Mouse (Mus musculus) thymus, postnatal 4 days (tissue): Measurements from ENCODE around the gene Plxnd1.

Experiments used
- DNase-seq: peaks from one replicate; pipeline ENCODE4 v3.0.0; 2021

The Plxnd1 gene

GRCm38 (mm10) chr6:115977810-115978209, 17.0 kb downstream of the Plxnd1 start:
- DNase-seq, result no peak

DNA sequence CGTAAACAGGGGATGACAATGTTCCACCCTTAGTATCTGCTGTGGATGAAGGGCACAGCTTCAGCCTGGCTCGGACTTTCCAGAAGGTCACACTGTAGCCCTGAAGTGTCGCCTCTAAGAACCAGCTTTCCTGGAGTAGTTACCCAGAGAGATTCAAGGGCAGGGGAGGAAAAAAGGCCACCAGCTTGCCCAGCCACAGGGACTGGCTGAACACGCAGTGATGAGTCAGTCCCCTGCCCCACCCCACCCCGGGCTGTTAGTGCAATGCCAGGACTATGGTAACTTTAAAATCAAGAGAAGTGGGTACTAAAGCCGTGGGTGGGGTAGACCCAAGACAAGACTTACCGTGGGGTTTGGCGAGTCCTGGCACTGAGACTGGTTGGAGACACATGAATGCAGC, 19.2 kb downstream of the Plxnd1 start:
- DNase-seq, result no peak

GRCm38 (mm10) chr6:115973881-115974662, 20.7 kb downstream of the Plxnd1 start:
- no peak for DNase-seq

DNA sequence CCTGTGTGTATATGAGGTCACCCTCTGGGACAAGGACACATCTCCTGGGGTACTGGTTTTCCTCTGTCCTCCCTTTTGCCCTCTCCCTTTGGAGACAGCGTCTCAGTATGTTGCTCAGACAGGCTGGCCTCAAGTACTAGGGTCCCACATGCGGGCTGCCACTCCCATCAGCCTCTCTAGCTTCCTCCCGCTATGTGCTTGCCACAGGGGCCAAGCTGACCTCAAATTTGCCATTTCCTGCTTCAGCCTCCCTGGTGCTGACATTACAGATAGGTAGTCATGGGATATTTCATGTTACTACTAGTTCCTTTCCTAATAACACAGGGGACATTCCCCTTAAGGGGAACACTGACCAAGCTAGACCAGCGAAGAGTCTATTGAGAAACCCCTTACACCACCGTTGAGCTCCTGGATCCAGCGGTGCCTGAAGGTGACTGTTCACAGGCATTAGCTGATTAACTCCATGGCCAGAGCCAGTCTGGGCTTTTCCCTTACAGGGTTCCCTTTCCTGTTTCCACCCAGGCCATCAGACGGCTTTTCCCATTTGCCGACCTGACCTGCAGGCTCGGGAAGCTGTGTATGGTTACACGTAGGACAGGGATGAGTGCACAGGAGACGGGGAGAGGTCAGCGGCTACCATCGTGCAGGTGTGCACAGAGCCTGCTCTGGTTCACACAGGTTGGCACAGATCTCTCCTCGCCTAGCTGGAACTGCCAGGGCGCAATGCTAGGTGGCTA, 21.5 kb downstream of the Plxnd1 start:
- DNase-seq, result no peak

GRCm38 (mm10) chr6:115972083-115972764, 22.6 kb downstream of the Plxnd1 start:
- peak; percentile 52 for DNase-seq

DNA sequence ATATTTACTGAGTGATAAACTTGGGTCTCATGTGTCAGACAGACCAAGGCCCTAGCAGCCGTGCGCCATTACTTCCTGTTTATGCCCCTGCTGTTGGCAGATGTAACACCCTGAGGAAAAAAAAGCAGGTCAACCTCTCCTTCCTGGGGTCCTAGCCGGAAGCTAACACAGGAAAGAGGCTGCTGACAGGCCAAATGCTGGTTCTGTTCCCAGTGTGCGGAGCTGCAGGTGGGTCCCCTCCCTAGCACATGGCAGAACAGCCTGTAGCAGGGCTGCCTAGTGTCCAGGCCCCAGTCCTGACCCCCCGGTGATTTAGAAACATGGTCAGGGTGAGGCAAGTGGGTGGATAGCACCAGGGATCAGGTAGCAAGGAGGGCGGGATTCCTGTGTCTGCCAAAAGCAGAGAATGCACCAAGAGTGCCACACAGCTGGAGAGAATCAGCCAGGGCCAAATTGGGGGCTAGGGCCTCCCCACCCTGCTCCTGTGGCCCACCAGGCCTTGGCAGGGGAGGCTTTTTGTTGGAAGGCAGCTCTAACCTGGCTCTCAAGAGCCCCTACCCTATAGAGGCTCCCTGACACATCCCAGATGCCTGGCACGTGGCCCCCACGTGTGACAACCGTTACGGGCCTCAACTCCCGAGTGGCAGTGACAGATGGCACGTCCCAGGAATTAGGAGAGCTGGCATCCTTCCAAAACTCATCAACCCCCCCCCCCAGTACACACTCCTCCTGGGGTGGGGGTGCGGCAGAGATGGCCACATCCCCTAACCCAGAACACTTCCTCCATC, 23.3 kb downstream of the Plxnd1 start:
- DNase-seq, result peak; percentile 71

GRCm38 (mm10) chr6:115969952-115970351, 24.9 kb downstream of the Plxnd1 start:
- peak; percentile 56 for DNase-seq

- no peak for DNase-seq
Measured at GRCm38 (mm10) chr6:115969103-115969502, 25.7 kb downstream of the Plxnd1 start.

GRCm38 (mm10) chr6:115968700-115969099, 26.1 kb downstream of the Plxnd1 start:
- no peak for DNase-seq

DNA sequence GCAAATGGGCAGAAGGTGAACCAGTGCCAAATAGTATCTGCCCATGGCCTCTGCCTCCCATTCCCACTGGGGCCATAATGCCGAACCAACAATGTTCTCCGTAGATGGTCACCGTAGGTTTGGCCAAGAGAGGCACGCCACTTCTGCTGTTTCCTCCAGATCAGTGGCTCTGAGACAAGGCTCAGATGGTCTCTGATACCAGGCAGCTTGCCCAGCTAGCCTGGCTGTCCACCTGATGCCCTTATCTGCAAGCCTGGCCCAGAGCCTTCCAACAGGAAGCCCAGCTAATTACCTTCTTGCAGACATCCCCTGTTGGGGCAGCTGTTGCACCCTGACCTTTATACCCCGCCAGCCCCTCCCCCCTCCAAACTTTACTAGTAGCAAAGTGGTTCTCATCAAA, 26.7 kb downstream of the Plxnd1 start:
- DNase-seq, result no peak

- no peak for DNase-seq
Measured at GRCm38 (mm10) chr6:115967291-115967880, 27.4 kb downstream of the Plxnd1 start.

DNA sequence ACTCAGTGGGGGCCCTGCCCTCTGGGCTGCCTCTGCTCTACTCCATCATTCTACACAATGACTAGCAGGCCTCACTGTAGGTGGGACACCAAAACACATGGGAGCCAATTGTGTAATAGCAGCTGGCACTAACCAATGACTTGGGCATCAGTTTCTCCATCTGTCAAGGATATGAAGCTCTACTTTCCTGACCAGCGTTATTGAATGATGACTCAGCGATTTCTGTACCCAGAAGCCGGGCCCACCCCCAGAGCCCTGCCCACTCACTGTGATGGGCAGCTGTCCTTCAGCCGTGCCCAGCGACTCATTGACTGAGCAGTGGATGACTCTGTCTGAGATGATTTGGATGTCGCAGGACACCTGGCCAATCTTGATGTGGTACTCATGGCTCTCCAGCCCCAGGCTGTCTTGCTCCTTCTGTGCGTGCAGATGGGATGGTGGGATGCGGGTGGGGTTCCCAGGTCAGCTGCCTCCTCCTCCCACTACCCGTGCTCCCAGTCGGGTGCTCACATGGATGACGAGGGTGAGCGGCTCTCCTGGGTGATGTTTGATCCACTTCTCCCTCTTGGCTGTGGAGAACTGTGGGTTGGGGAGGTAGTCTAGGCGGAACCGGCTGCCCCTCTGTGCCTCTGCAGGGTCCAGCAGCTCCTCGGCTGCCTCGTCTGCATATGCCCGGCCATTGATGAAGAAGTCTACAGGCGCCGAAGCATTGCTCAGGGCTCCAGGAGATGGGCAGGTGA, 28.4 kb downstream of the Plxnd1 start:
- no peak for DNase-seq

GRCm38 (mm10) chr6:115963656-115964055, 31.1 kb downstream of the Plxnd1 start:
- DNase-seq, result no peak

- DNase-seq, result no peak
Measured at GRCm38 (mm10) chr6:115962439-115963085, 32.2 kb downstream of the Plxnd1 start.

GRCm38 (mm10) chr6:115961743-115962142, 33.1 kb downstream of the Plxnd1 start:
- DNase-seq, result no peak

GRCm38 (mm10) chr6:115960322-115960721, 34.5 kb downstream of the Plxnd1 start:
- DNase-seq, result no peak

DNA sequence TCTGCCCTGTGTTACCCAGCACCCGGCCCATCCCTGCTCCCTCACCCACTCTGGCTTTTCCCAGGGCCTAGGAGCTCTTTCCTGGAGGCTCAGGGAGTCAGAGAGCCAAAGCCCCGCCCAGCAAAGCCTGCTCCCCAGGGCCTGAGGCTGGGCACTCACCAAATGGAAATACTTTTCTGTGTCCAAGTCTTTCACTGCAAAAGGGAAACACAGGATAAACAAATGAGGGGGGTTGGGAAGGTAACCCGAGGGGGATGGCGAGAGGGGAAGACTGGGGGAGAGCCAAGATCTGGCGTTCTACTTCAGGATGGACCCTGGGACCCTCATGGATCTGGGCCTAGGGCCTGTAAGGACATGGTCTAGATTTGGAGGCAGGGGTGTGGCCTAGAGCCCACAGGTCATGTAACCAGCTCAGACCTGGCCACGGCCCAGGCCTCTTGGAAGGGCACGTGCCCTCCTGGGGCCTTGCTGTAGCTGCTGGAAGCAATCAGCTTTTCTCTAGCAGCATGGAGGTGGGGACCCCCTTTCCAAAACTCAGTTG, 35.6 kb downstream of the Plxnd1 start:
- no peak for DNase-seq

DNA sequence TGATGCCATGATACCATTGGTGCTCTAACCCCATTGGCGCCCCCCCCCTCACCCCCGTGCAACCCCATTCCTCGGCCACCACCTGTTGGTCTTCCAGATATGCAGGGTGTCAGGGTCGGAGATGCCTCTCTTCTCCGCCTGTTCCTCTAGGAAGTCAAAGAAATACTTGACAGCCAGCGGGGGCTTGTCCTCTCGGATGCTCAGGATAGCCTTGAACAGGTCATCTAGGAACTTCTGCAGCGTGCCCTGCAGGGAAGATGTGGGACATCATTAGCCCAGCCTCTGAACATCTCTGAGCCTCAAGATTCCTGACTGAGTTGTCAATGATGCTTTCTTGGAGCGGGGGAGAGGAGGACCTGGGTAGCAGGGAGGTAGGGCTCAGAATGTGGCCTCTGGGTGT, 36.4 kb downstream of the Plxnd1 start:
- no peak for DNase-seq

DNA sequence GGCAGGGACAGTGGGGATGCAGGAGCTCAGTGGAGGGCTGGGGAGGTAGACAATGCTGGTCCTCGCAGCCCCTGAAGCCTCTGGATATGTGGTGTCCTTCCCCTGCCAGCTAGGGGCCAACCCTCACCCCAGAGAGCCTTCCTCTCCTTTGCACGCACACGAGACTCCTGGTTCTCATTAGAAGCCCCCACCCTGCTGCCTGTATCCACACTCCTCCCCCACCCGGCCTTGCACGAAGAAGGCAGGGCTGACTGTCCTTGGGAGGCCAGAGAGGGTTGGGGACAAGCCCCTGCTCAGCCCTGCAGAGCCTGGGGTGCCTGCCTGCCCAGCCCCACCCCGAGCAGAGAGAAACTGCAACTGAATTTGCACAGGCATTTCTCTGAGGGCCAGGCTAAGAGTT, 37.1 kb downstream of the Plxnd1 start:
- no peak for DNase-seq

DNA sequence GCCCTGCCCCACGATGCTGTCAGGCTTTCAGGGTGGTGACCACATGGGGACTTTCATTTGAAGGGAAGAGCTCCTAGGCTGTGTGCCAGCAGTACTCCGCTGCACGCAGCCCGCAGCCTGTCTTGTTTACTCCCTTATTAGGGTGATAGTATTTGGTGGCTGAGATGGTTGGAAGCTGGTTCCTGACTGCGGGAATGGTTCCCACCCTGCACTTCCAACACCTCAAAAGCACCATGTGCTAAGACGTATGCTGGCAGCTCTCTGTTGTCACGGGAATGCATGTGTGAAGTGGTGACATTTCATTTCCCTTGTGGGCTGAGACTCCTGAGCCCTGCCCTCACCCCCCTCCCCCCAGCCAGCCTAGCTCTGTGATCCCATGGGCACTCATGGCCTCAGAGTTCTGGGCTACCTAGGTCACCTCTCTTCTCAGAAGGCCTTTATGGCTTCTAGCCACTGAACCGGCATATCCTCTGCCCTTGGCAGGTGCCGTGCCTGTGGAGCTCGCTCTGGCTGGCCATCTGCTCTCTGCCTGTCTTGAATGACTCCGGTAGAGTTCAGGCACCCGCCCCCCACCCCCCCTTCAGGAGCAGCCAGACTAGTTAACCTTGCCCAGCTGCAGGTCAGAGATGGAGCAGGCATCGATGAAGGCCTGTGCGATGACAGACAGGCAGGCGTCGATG, 37.7 kb downstream of the Plxnd1 start:
- no peak for DNase-seq
